Mouse (Mus musculus): ENCODE results near the gene Rab7. TPM values are rescaled to one million over a fixed set of nuclear protein-coding genes. Genes with fewer than 3 reads are reported as not detected.

Rab7 gene
- polyA plus RNA-seq, 1 experiment from 2014 or later = 261 TPM

- Histone ChIP-seq H3K4me3 (ENCODE audit: low read length) (no peak overlapping the region), H3K9ac (replicated peaks; ENCODE audit: low read length) (no peak overlapping the region), H3K9me3 (ENCODE audit: low read length) (no peaks in the 10 kb centered on the region), H3K4me1 (ENCODE audit: insufficient read depth, low read length) (no peaks in the 10 kb centered on the region), H3K27me3 (ENCODE audit: insufficient read depth, low read length) (no peaks in the 10 kb centered on the region), H3K27ac (ENCODE audit: low read length) (no peak overlapping the region), H3K4me2 (replicated peaks; ENCODE audit: low read depth, low read length) (no peak overlapping the region), H3K36me3 (ENCODE audit: insufficient read depth, low read length) (no peaks in the 10 kb centered on the region)
- ATAC-seq (ENCODE audit: low FRiP score, low TSS enrichment) = no peak
- 69% methylated on average over 5 of the region's 5 CpGs for WGBS
These were observed 10.6 kb upstream of the Rab7 start for GRCm38 (mm10) chr6:88055663-88056062.

DNA sequence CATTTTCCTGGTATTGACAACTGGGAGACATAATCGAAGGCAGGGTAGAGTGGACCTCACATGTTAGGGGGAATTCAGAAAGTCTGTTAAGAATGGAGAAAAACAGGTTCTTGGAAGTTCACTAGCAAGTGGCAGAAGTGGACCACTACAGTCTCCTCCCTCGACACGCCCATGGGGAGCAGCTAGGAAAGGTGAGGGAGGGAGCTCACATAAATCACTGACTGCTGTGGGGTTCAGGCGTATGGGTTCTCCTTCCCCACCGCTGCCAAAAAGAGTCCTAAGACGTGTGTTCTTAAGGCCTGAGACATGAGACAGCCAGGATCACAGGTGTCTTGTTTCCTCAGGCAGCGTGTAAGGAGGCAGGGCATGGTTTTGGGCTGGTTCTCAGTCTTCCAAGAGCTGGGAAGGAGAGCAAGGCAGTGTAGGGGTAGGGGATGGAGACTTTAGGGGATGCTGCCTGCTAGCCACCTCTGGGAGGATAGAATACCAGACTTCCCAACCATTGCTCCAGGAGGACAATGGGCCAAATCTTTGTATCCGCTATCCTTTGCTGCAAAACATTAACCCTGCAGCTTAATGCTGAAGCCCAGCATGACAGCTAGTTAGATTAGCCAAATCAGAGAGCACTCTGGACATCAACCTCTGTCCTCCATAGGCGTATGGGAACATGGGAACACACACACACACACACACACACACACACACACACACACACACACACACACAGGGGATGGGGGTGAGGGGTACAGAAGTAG, 9.2 kb upstream of the Rab7 start:
- 0 out of 2 replicates have a peak, but pooled peaks have one; percentile 23 for ATAC-seq (ENCODE audit: low FRiP score, low TSS enrichment)
- 42% methylated on average over 9 of the region's 9 CpGs for WGBS

DNA sequence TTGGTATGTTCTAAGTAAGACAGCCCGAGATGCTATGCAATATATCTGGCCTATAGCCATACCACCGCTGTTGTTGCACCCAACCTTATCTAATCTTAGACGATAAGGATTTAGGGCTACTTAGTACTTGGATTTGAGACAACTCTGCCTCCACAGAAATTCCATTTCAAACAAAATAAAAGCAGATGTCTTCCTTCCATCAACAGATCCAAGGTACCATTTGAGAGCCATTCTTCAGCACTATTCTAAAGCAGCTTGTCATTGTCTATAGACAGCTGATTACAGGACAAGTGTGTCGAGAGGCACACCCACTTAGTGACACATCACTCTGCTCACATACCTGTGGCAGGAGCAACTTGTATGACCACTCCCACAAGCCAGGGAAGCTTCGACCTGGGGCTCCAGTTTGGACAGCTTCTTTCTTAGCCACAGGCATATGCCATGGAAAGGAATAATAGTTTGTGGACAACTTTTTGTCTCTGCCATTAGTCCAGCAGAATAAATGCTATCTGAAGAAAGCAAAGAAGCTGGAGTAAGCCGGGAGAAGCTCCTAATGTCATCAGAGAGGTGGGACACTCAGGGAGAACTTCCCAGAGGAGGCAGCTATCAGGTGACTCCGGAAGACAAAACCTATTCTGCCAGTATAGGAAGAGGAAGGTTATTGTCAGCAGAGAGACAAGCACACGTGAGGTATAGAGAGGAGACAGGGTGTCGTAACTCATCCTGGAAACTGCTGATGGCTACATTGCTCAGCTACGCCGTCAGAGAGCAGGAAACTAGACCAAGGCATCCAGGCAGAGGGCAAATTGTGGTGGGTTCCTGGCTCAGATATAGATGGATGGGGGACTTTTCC, 8.4 kb upstream of the Rab7 start:
- WGBS = 52% methylated on average over 11 of the region's 11 CpGs
- Histone ChIP-seq H3K4me1 (ENCODE audit: insufficient read depth, low read length) (peaks cover 9% of the 10 kb centered on the region; the same call in 1 of the 2 replicates), H3K4me2 (replicated peaks; ENCODE audit: low read depth, low read length) (no peak overlapping the region), H3K9ac (replicated peaks; ENCODE audit: low read length) (no peak overlapping the region), H3K36me3 (ENCODE audit: insufficient read depth, low read length) (no peaks in the 10 kb centered on the region), H3K9me3 (ENCODE audit: low read length) (no peaks in the 10 kb centered on the region), H3K4me3 (ENCODE audit: low read length) (no peak overlapping the region), H3K27me3 (ENCODE audit: insufficient read depth, low read length) (no peaks in the 10 kb centered on the region), H3K27ac (ENCODE audit: low read length) (no peak overlapping the region)
- no peak for ATAC-seq (ENCODE audit: low FRiP score, low TSS enrichment)

More for the DNA sequence above, 9.2 kb upstream of the Rab7 start:
- H3K4me3 ChIP-seq (ENCODE audit: low read length) = no peak overlapping the region
- H3K27ac ChIP-seq (ENCODE audit: low read length) = no peak overlapping the region
- no peaks in the 10 kb centered on the region for H3K27me3 ChIP-seq (ENCODE audit: insufficient read depth, low read length)
- no peaks in the 10 kb centered on the region for H3K36me3 ChIP-seq (ENCODE audit: insufficient read depth, low read length)
- H3K4me2 ChIP-seq (replicated peaks; ENCODE audit: low read depth, low read length) = no peak overlapping the region
- H3K9ac ChIP-seq (replicated peaks; ENCODE audit: low read length) = no peak overlapping the region
- H3K4me1 ChIP-seq (ENCODE audit: insufficient read depth, low read length) = peaks cover 4% of the 10 kb centered on the region; the same call in 1 of the 2 replicates
- no peaks in the 10 kb centered on the region for H3K9me3 ChIP-seq (ENCODE audit: low read length)

DNA sequence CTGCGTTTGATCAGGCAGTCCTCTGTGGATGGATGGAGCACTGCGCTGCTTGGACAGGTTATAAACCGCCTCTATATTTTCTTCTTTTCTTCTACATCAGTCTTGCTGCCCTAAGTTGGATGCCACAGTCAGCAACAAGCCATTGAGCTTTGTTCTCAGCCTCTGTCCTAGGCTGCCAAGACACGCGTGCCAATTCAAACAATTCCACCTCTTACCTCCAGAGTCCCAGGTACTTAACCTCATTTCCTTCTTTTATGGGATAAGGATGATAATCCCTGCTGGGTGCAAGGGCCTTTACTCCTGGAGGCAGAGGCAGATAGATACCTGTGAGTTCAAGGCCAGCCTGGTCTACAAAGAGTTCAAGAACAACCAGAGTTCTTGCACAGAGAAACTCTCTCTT, 6.1 kb upstream of the Rab7 start:
- no peak overlapping the region for H3K9ac ChIP-seq (replicated peaks; ENCODE audit: low read length)
- peaks cover 9% of the 10 kb centered on the region; the same call in 1 of the 2 replicates for H3K4me1 ChIP-seq (ENCODE audit: insufficient read depth, low read length)
- H3K27me3 ChIP-seq (ENCODE audit: insufficient read depth, low read length) = no peaks in the 10 kb centered on the region
- H3K36me3 ChIP-seq (ENCODE audit: insufficient read depth, low read length) = no peaks in the 10 kb centered on the region
- H3K4me3 ChIP-seq (ENCODE audit: low read length) = no peak overlapping the region
- 91% methylated on average over 5 of the region's 5 CpGs for WGBS
- no peak overlapping the region for H3K27ac ChIP-seq (ENCODE audit: low read length)
- ATAC-seq (ENCODE audit: low FRiP score, low TSS enrichment) = no peak
- no peaks in the 10 kb centered on the region for H3K9me3 ChIP-seq (ENCODE audit: low read length)
- no peak overlapping the region for H3K4me2 ChIP-seq (replicated peaks; ENCODE audit: low read depth, low read length)

DNA sequence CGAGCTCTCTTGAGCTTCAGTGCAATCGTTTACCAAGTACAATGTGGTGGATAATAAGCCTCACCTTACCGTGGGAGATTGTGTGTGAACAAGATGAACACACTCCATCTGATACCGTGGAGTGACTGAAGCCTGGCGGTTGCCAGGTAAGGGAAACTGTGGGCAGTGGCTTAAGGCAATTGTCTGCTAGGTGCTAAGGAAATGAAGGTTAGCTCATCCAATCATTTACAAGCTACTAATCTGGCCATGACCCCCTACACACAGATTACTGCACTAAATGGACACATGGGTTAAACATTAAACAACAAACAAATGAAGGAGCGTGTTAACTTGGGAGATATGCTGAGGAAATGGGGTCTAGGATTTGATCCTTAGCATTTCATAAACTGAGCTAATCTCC, 3.9 kb upstream of the Rab7 start:
- Histone ChIP-seq H3K4me1 (ENCODE audit: insufficient read depth, low read length) (peaks cover 12% of the 10 kb centered on the region), H3K9me3 (ENCODE audit: low read length) (no peaks in the 10 kb centered on the region), H3K27ac (ENCODE audit: low read length) (peak overlapping the region; percentile 39; the same call in 1 of the 2 replicates), H3K27me3 (ENCODE audit: insufficient read depth, low read length) (no peaks in the 10 kb centered on the region), H3K4me2 (replicated peaks; ENCODE audit: low read depth, low read length) (no peak overlapping the region), H3K36me3 (ENCODE audit: insufficient read depth, low read length) (no peaks in the 10 kb centered on the region), H3K9ac (replicated peaks; ENCODE audit: low read length) (0 out of 2 replicates have a peak overlapping the region, but pooled peaks have one; percentile 13), H3K4me3 (ENCODE audit: low read length) (no peak overlapping the region)
- 68% methylated on average over 6 of the region's 6 CpGs for WGBS
- ATAC-seq (ENCODE audit: low FRiP score, low TSS enrichment) = no peak

GRCm38 (mm10) chr6:88047853-88048252, 2.8 kb upstream of the Rab7 start:
- Histone ChIP-seq H3K9me3 (ENCODE audit: low read length) (no peaks in the 10 kb centered on the region), H3K4me2 (replicated peaks; ENCODE audit: low read depth, low read length) (no peak overlapping the region), H3K27me3 (ENCODE audit: insufficient read depth, low read length) (no peaks in the 10 kb centered on the region), H3K4me3 (ENCODE audit: low read length) (no peak overlapping the region), H3K36me3 (ENCODE audit: insufficient read depth, low read length) (no peaks in the 10 kb centered on the region), H3K9ac (replicated peaks; ENCODE audit: low read length) (no peak overlapping the region), H3K4me1 (ENCODE audit: insufficient read depth, low read length) (peaks cover 24% of the 10 kb centered on the region), H3K27ac (ENCODE audit: low read length) (no peak overlapping the region)
- 82% methylated on average over 5 of the region's 5 CpGs for WGBS
- no peak for ATAC-seq (ENCODE audit: low FRiP score, low TSS enrichment)

DNA sequence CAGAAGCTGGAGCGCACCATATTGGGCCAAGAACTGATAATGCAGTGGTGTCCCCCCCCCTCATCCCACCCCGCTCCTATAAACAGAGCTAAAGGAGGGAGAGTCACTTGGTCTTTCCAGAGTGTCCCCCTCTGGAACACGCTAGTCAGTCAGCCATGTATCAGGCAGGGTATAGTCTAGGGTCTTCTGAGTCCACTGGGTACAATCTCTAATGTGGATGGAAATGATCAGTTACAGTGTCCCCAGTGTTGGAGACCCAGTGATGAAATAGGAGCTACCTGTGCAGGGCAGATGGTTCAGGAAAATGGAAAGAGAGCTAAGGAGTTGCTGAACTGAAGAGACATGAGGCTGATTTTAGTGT, 316 bp upstream of the Rab7 start:
- Histone ChIP-seq H3K9ac (replicated peaks; ENCODE audit: low read length) (no peak overlapping the region), H3K4me2 (replicated peaks; ENCODE audit: low read depth, low read length) (peak overlapping the region; percentile 53), H3K4me1 (ENCODE audit: insufficient read depth, low read length) (peaks cover 30% of the 10 kb centered on the region), H3K36me3 (ENCODE audit: insufficient read depth, low read length) (no peaks in the 10 kb centered on the region), H3K9me3 (ENCODE audit: low read length) (no peaks in the 10 kb centered on the region), H3K4me3 (ENCODE audit: low read length) (peak overlapping the region; percentile 96), H3K27me3 (ENCODE audit: insufficient read depth, low read length) (no peaks in the 10 kb centered on the region), H3K27ac (ENCODE audit: low read length) (no peak overlapping the region)
- no peak for ATAC-seq (ENCODE audit: low FRiP score, low TSS enrichment)
- 37% methylated on average over 3 of the region's 3 CpGs for WGBS

DNA sequence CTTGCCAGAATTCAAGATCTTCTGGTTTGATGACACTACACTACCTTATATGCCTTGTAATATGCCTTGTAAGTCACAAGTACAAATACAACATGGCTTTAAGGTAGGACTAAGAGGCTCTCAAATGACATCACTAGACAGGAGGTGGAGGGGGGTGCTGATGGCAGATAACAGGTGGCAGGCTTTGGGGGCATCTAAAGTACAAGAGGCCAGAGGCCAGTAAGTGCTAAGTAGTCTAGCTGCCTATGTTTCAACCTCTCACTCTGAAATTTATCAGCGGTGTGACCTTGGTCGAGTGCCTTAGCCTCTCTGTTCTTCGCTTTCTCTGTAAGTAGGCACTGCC, 865 bp downstream of the Rab7 start:
- no peaks in the 10 kb centered on the region for H3K27me3 ChIP-seq (ENCODE audit: insufficient read depth, low read length)
- no peak for ATAC-seq (ENCODE audit: low FRiP score, low TSS enrichment)
- WGBS = 0% methylated on average over 3 of the region's 3 CpGs
- peak overlapping the region; percentile 96 for H3K4me3 ChIP-seq (ENCODE audit: low read length)
- H3K9ac ChIP-seq (replicated peaks; ENCODE audit: low read length) = peak overlapping the region; percentile 97
- H3K4me1 ChIP-seq (ENCODE audit: insufficient read depth, low read length) = peaks cover 25% of the 10 kb centered on the region
- peak overlapping the region; percentile 87 for H3K4me2 ChIP-seq (replicated peaks; ENCODE audit: low read depth, low read length)
- H3K27ac ChIP-seq (ENCODE audit: low read length) = peak overlapping the region; percentile 87
- H3K9me3 ChIP-seq (ENCODE audit: low read length) = no peaks in the 10 kb centered on the region
- 0 out of 2 replicates have a peak, but pooled peaks cover 4% of the 10 kb centered on the region for H3K36me3 ChIP-seq (ENCODE audit: insufficient read depth, low read length)

DNA sequence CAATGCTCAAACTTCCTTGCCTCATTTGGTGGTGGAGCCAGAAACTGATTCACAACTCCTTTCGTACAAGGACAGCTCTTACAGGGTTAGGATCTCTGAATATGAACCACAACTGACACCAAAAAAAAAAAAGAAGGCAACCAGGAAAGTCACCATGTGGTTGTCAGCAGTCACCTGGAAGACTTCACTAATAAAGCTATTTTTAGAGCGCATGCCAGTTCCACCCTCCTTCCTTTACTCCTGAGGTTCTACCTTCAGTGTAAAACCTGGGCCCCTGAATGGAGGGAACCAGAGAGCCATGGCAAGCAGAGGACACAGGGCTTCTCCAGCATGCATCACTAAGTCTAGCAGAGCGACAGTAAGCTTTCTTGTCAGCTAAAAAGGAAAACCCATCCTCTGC, 2.7 kb downstream of the Rab7 start:
- no peak overlapping the region for H3K4me3 ChIP-seq (ENCODE audit: low read length)
- H3K4me2 ChIP-seq (replicated peaks; ENCODE audit: low read depth, low read length) = no peak overlapping the region
- peaks cover 21% of the 10 kb centered on the region for H3K4me1 ChIP-seq (ENCODE audit: insufficient read depth, low read length)
- WGBS = 83% methylated on average over 3 of the region's 3 CpGs
- no peaks in the 10 kb centered on the region for H3K9me3 ChIP-seq (ENCODE audit: low read length)
- H3K9ac ChIP-seq (replicated peaks; ENCODE audit: low read length) = 0 out of 2 replicates have a peak overlapping the region, but pooled peaks have one; percentile 2
- H3K27me3 ChIP-seq (ENCODE audit: insufficient read depth, low read length) = no peaks in the 10 kb centered on the region
- ATAC-seq (ENCODE audit: low FRiP score, low TSS enrichment) = no peak
- peaks cover 7% of the 10 kb centered on the region; the same call in 1 of the 2 replicates for H3K36me3 ChIP-seq (ENCODE audit: insufficient read depth, low read length)
- no peak overlapping the region for H3K27ac ChIP-seq (ENCODE audit: low read length)

- H3K9me3 ChIP-seq (ENCODE audit: low read length) = no peaks in the 10 kb centered on the region
- H3K4me3 ChIP-seq (ENCODE audit: low read length) = no peak overlapping the region
- H3K27me3 ChIP-seq (ENCODE audit: insufficient read depth, low read length) = no peaks in the 10 kb centered on the region
- no peak overlapping the region for H3K4me2 ChIP-seq (replicated peaks; ENCODE audit: low read depth, low read length)
- peaks cover 21% of the 10 kb centered on the region for H3K4me1 ChIP-seq (ENCODE audit: insufficient read depth, low read length)
- no peak overlapping the region for H3K9ac ChIP-seq (replicated peaks; ENCODE audit: low read length)
- 74% methylated on average over 4 of the region's 4 CpGs for WGBS
- no peak overlapping the region for H3K27ac ChIP-seq (ENCODE audit: low read length)
- peaks cover 10% of the 10 kb centered on the region for H3K36me3 ChIP-seq (ENCODE audit: insufficient read depth, low read length)
- ATAC-seq (ENCODE audit: low FRiP score, low TSS enrichment) = no peak
These were observed 3.8 kb downstream of the Rab7 start for GRCm38 (mm10) chr6:88041221-88041620.
